Mouse (Mus musculus) frontal cortex, adult 2 months (tissue): Measurements from ENCODE around the gene Ndufaf2. TPM values are rescaled to one million over a fixed set of nuclear protein-coding genes. Genes with fewer than 3 reads are reported as not detected.
A peak's percentile ranks its signal among the peaks of the same experiment; 100 is the strongest.

Source experiments
- DNase-seq, 2 experiments: peaks; one replicate each; pipeline ENCODE4 v3.0.0; 2022; ENCODE audit warnings: low spot score in 1 of 2; ENCODE audit errors: extremely low spot score in 1 of 2
- polyA plus RNA-seq: library from polyadenylated mRNA; depleted of rRNA; stranded (reverse); fragments of >200 nt; gene quantifications from 2 replicates; pipeline ENCODE4 v1.2.3, GENCODE M21; 2012

Gene Ndufaf2
- polyA plus RNA-seq, 1 experiment, result 38.6 TPM

DNA sequence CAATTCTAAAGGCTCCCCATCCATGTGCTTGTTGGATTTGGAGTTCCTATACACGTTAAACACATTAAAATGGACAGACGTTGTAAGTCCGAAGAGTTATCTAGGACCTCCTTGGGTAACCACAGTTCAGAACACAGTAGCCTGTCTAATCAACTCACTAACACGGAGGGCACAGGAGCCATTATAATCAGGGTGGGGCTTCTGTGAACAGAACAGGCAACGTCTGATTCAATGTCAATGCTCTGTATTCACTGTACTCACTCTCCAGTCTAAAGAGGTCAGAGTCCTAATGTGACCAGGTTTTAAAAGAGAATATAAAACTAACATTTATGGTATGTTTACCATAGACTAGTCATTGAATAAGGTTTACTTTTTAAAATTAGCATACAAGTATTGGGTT, 63.7 kb downstream of the Ndufaf2 start:
- no peak for DNase-seq

DNA sequence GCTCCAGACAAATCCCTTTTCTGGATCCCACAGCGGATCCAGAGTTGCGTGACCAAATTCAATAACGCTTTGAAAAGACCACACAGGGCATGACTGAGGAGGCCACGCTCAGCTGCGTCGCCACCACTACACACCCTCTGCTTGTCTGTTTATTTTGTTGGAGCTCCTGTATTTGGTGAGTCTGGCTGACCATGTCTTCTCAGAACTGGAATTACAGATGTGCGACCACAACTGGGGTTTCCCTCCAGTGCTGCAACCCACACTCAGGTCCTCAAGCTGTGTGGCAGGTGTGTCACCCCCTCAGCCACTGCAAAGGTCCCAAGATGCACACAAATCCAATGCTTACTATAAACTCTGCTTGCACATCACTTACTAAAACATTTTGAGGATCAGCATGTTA, 66.1 kb downstream of the Ndufaf2 start:
- DNase-seq, result no peak

DNA sequence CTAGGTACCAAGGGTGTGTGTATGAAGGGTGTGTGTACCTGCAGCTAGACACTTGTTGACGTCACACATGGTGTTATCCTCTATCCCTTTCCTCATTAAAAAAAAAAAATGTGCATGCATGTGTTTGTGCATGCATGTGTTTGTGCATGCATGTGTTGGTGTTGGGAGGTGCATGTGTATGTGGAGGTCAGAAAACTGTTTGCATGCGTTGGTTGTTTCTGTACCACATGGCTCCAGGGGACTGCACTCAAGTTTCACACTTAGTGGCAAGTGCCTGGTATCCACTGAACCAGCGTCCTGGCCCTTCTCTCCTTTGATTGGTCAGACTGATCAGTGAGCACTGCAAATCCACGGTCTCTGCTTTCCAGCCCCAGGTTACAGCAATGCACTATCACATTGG, 71.7 kb downstream of the Ndufaf2 start:
- DNase-seq, result no peak

DNA sequence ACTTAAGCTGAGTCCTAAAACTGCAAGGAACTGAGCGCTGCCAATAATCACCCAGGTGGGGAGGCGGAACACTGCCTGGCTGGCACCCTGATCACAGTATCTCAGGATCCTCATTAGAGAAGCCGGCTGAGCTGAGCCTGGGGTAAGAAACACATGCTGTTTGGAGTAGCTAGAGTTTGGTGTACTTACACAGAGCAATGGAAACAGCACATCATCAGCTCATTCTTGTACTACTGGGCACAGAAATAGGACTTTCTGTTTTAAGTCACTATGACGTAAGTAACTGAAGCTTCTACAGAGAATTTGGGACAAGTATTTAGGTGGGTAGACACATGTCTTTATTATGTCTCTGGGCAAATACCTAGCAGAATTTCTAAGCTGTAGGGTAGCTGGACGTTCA, 72.4 kb downstream of the Ndufaf2 start:
- peak in 1 of 2 experiments; percentile 8 for DNase-seq

GRCm38 (mm10) chr13:108084086-108084485, 74.3 kb downstream of the Ndufaf2 start:
- DNase-seq, result no peak

GRCm38 (mm10) chr13:108077901-108078300, 80.5 kb downstream of the Ndufaf2 start:
- no peak for DNase-seq

DNA sequence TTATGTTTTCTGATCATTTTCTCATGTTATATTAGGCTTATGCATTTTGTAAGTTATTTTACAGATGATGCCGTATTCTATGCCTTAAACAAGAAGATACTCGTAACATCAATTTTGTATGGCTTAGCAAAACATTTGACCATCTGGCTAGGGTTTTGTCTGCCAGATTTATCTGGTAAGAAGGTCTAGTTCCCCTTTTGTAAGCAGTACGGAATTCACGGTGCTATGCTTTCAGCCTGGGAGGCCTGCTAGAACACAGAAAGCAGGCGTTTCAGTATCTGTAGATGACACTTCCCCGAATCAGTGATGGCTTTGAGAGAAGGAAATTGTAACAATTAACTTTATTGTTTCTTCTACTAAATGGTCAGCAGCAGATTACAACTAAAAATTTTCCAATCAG, 80.9 kb downstream of the Ndufaf2 start:
- DNase-seq, result peak in 1 of 2 experiments; percentile 16

DNA sequence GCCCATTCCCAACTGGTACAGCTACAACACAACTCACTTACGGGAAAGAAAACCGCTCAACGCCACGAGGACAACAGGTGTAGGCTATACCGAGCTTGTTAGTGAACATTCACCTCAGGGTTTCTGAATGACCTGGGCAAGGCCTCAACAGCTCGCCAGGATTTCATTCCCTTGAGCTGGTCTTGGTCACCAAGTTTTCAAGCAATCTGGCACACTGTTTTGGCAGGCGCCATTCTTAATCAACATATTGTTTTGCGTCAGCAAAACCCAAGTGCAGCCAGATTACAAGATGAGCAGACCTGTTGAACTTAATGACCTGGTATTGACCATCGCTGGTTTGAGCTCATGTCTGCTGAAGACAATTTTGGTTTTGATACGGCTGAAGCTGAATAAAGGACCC, 88.3 kb downstream of the Ndufaf2 start:
- no peak for DNase-seq

DNA sequence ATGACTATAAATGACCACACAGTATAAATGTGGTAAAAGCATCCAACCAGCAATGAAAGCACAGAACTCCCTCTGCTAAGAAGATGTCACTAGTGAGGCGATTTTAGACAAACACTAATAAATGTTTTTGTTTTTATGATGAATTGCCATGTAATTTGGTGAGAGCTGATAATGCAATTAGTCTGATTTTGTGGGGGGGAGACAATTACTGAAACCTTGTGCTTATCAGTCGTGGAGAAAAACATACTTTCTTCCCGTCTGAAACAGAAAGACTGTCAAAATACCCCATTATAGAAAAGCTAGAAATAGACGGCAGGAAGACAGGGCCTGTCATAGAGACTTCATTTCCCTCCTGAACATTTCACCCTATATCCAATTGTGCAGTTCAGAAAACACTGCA, 89.3 kb downstream of the Ndufaf2 start:
- no peak for DNase-seq

DNA sequence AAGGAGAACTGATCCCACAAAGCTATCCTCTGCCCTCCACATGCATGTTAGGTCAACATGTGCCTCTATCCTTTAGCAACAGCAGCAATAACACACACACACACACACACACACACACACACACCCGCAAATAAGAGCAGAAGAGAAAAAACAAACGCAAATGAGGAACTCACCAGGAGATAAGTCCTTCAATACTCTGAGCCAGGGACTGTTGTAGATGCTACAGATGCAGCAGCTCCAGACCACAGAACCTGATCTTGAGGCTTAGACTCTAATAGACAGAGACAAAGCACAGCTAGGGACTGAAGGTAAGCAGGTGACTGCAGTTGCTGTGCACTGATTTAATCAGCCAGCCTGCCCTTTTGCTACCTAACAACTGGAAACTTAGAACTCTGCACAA, 92.4 kb downstream of the Ndufaf2 start:
- no peak for DNase-seq

DNA sequence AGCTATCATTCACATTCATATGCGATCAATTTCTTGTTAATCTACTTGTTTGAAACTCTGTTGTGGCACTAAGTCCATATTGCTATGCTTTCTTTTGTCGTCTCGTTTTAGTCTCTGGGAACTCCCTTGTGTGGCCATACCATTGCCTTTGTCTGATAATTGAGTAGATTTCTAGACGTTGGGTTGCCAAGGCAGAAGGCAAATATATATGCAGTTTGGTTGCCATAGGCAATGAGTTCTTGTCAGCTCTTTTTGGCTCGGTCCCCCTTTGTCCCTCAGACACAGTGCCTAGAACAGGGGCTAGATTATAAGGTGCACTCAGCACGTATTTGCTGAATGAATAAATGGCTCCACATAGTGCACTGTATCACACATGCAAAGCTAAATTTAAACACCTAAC, 94.1 kb downstream of the Ndufaf2 start:
- DNase-seq, result no peak

DNA sequence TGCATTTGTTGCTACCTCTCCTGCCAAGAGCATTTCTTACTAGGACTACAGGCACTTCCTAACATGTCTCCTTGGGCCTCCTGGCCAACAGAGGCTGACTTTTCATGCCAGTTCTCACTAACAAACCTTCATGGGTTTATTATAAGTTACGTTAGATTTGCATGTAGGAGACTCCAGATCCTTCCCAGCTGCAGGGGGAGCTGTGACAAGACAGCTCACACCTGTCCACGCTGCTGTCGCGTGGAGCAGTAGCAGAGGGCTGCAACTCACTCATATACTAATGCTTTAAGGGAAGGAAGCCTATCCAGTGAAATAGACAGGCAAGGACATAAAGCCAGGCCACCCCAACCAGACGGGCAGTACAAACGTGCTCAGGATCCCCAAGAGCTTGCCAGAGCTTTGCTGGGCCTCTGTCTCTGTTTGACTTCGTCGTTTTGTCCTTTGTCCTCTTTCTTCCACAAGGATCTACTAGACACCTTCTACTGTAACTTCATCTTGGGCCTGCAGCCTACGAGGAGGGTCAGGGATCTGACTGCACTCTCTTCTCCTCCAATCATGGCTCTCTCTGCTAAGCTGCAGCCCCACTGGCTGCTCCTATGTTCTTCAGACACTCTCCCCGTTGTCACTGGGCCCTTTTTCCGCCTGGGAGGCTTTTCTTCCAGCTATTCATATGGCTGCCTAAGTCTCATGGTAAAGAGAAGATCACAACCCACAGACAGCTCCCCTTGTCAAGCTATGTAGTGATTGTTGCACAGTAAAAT, 94.9 kb downstream of the Ndufaf2 start:
- no peak for DNase-seq

- no peak for DNase-seq
Observed at GRCm38 (mm10) chr13:108062900-108063299, 95.5 kb downstream of the Ndufaf2 start.

GRCm38 (mm10) chr13:108060936-108061578, 97.4 kb downstream of the Ndufaf2 start:
- DNase-seq, result peak in 1 of 2 experiments; percentile 17

- DNase-seq, result no peak
Observed at GRCm38 (mm10) chr13:108060286-108060885, 98.0 kb downstream of the Ndufaf2 start.

- peak in 1 of 2 experiments; percentile 26 for DNase-seq
Observed at GRCm38 (mm10) chr13:108056896-108057295, 101.5 kb downstream of the Ndufaf2 start.

DNA sequence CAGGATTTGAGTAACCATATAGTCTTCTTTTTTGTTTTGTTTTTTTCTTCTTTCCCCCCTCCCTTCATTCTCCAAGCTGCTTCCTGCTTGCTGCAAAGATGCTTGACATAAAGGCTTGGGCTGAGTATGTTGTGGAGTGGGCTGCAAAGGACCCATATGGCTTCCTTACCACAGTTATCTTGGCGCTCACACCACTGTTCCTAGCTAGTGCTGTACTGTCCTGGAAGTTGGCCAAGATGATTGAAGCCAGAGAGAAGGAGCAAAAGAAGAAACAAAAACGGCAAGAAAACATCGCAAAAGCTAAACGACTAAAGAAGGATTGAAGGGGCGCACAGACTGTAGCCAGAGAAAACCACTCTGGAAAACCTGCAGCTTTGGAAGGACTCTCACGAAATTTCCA, 111.1 kb downstream of the Ndufaf2 start:
- DNase-seq, result peak in 1 of 2 experiments; percentile 50

DNA sequence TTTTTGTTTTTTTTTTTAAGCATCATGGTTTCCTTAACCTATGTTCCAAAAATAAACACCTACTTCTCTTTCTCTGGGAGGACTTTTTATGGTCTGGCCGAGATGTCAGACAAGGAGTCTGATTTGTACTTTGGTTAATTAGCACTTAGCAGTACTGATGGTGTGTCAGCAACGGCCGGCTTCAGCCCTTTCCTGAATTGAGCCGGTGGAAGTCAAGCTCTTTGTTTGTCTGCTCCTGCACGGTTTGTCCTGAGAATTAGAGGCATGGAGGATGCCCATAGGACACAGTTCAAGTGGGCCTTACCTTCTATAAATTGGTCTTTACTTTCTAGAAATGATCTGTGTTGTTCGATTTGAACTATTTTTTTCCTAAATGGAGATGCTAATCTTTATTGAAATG, 111.5 kb downstream of the Ndufaf2 start:
- DNase-seq, result no peak

DNA sequence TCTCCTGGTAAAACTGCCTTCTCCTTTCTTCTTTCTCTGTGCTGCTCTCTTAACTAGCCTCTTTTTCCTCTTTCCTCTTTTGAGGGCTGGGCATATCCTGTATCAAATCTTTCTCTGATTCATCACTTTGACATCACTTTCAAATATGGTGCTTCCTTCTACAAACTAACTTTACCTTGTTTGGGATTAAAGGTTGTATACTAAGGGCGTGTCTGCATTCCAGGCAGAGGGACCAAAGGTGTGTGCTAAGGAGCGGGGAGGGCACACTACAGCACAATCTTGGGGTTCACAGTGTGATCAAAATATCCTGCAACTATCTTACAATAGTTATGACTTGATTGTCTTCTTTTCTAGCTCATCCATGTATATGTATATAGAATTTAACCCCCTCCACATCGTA, 112.4 kb downstream of the Ndufaf2 start:
- DNase-seq, result no peak

DNA sequence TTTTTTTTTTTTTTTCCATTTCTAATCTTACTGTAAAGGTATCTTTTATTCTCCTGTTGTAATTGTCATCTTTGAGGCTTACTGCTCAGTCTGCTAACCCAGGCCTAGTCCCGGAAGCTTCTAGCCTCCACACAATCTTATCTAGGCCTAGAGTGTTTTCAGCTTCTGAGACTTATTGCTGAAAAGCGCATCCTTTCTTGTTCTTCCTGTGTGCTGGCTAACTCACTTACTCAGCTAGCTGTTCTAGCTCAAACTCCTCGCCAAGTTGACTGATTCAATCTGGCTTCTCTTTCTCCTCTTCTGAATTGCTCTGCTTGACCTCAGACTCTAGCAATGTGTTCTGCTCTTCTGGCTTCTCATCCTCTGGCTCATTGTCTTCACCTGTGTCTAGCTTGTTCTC, 112.8 kb downstream of the Ndufaf2 start:
- DNase-seq, result no peak

DNA sequence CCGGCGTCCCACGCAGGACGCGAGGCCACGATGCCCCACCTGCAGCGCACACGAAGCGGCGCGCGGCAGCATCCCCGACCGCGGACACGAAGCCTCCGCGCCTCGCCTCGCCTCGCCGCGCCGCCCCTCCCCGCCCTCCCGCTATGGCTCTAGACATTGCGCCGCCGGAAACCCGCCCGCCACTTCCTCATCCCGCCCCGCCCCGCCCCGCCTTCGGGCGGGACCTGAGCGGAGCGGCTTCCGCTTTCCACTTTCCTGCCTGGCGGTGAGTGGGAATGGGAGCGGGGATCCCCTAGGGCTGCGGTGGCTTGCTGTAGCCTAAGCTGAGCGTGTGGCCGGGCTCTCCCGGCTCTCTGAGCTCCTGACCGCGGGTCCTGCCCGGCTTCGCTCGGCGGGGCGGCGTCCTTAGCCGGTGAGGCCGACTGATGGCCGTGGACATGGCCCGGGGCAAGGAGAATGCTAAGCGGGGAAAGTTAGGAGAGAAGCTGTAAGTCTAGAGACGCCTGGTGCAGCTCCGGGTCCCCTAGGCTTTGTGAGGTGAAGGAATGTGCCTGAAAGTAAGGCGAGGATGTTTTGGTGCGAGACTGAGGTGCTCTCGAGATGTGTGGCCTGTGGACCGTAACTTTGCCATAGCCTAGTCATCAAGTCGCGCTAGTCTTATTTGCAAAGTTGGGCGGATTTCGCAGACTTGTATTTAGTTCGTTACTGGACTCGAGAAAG, 114.0 kb downstream of the Ndufaf2 start, which contains the start of gene Smim15:
Gene Smim15, plus strand, starts transcription at position 225 of the 720 bp plus-strand sequence.
- peak; percentile 71 to 89 for DNase-seq
